Mouse (Mus musculus) brain, embryonic 14.5 days (tissue): ENCODE data around the gene Olfr71.

Experiments
- CTCF ChIP-seq: fragments of 200-500 bp; IDR thresholded peaks from 2 replicates; pipeline ENCODE4 v1.5.1; 2012; ENCODE audit warnings: inconsistent platforms, mild to moderate bottlenecking, moderate library complexity, borderline replicate concordance; ENCODE audit not compliant: insufficient read depth, insufficient read length; ENCODE audit errors: extremely low read depth
- POLR2A ChIP-seq: fragments of 200-500 bp; IDR thresholded peaks from 2 replicates; pipeline ENCODE4 v1.6.1; 2012; ENCODE audit warnings: mild to moderate bottlenecking, inconsistent platforms, borderline replicate concordance; ENCODE audit not compliant: poor library complexity, insufficient read depth, insufficient read length, severe bottlenecking; ENCODE audit errors: extremely low read depth

DNA sequence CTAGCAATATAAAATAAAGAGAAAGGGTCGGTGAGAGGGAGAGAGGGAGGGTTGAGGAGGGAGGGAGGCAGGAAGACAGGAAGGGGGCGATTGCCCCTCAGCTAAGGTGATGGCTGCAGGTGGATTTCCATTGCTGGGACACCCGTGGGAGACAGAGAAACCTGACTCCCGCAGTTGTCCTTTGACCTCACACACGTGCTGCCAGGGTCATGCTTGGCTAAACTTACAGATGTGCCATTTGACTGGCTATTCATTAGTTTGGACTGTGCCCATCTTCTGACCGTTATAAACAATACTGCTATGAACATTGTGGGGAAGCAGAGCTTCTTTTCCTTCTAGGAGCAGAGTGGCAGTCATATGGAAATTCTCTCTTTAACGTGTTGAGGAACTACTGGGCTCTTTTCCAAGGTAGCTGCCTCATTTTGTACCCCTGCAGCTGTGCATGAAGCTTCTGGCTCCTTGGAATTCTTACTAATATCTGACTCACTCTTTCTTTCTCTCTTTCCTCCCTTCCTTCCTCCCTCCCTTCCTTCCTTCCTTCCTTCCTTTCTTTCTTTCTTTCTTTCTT, 3.7 kb upstream of the Olfr71 start:
- TF ChIP-seq POLR2A (no peak), CTCF (no peak)
